Mouse (Mus musculus): Measurements from ENCODE around the gene Zfp526. TPM values are rescaled to one million over a fixed set of nuclear protein-coding genes. Genes with fewer than 3 reads are reported as not detected.

Gene Zfp526
- polyA plus RNA-seq, 1 experiment from 2014 or later: 2.5 TPM

GRCm38 (mm10) chr7:25227523-25228300 lies 6.5 kb downstream of the Zfp526 start:
- Histone ChIP-seq H3K9ac (replicated peaks; ENCODE audit: low read length) (no peak overlapping the region), H3K27me3 (ENCODE audit: control insufficient read depth, insufficient read depth, low read length) (no peaks in the 10 kb centered on the region), H3K4me2 (ENCODE audit: low read depth, low read length) (no peak overlapping the region), H3K9me3 (replicated peaks; ENCODE audit: control insufficient read depth, low read length) (no peaks in the 10 kb centered on the region), H3K4me3 (ENCODE audit: low read depth, low read length) (no peak overlapping the region), H3K4me1 (ENCODE audit: control insufficient read depth, insufficient read depth, low read length) (no peaks in the 10 kb centered on the region), H3K36me3 (replicated peaks; ENCODE audit: control insufficient read depth, insufficient read depth, low read depth, low read length) (peaks cover 23% of the 10 kb centered on the region), H3K27ac (replicated peaks; ENCODE audit: low read depth, low read length) (no peak overlapping the region)
- DNase-seq (ENCODE audit: low spot score): no peak
- ATAC-seq (replicated peaks; ENCODE audit: insufficient number of reproducible peaks, low FRiP score, low TSS enrichment, low read depth): no peak
- 100% methylated on average over 1 of the region's 1 CpGs for WGBS

GRCm38 (mm10) chr7:25230690-25231285 lies 9.6 kb downstream of the Zfp526 start:
- H3K36me3 ChIP-seq (replicated peaks; ENCODE audit: control insufficient read depth, insufficient read depth, low read depth, low read length): peaks cover 21% of the 10 kb centered on the region

GRCm38 (mm10) chr7:25232101-25232648 lies 10.9 kb downstream of the Zfp526 start:
- Histone ChIP-seq H3K9me3 (replicated peaks; ENCODE audit: control insufficient read depth, low read length) (no peaks in the 10 kb centered on the region), H3K4me1 (ENCODE audit: control insufficient read depth, insufficient read depth, low read length) (no peaks in the 10 kb centered on the region; the same call in 1 of the 2 replicates), H3K36me3 (replicated peaks; ENCODE audit: control insufficient read depth, insufficient read depth, low read depth, low read length) (peaks cover 17% of the 10 kb centered on the region), H3K4me3 (ENCODE audit: low read depth, low read length) (no peak overlapping the region), H3K4me2 (ENCODE audit: low read depth, low read length) (no peak overlapping the region), H3K27ac (replicated peaks; ENCODE audit: low read depth, low read length) (no peak overlapping the region), H3K27me3 (ENCODE audit: control insufficient read depth, insufficient read depth, low read length) (no peaks in the 10 kb centered on the region), H3K9ac (replicated peaks; ENCODE audit: low read length) (no peak overlapping the region)
- WGBS: 63% methylated on average over 5 of the region's 5 CpGs
- DNase-seq (ENCODE audit: low spot score) (no peak), ATAC-seq (replicated peaks; ENCODE audit: insufficient number of reproducible peaks, low FRiP score, low TSS enrichment, low read depth) (no peak)

More at GRCm38 (mm10) chr7:25230690-25231285, 9.6 kb downstream of the Zfp526 start:
- H3K4me3 ChIP-seq (ENCODE audit: low read depth, low read length): no peak overlapping the region
- no peaks in the 10 kb centered on the region for H3K9me3 ChIP-seq (replicated peaks; ENCODE audit: control insufficient read depth, low read length)
- H3K9ac ChIP-seq (replicated peaks; ENCODE audit: low read length): no peak overlapping the region
- H3K27ac ChIP-seq (replicated peaks; ENCODE audit: low read depth, low read length): no peak overlapping the region
- 82% methylated on average over 9 of the region's 9 CpGs for WGBS
- no peaks in the 10 kb centered on the region for H3K4me1 ChIP-seq (ENCODE audit: control insufficient read depth, insufficient read depth, low read length)
- no peak for ATAC-seq (replicated peaks; ENCODE audit: insufficient number of reproducible peaks, low FRiP score, low TSS enrichment, low read depth)
- H3K27me3 ChIP-seq (ENCODE audit: control insufficient read depth, insufficient read depth, low read length): no peaks in the 10 kb centered on the region
- no peak overlapping the region for H3K4me2 ChIP-seq (ENCODE audit: low read depth, low read length)
- no peak for DNase-seq (ENCODE audit: low spot score)

GRCm38 (mm10) chr7:25233061-25233460 lies 11.8 kb downstream of the Zfp526 start:
- WGBS: 88% methylated on average over 2 of the region's 2 CpGs
- no peak overlapping the region for H3K4me3 ChIP-seq (ENCODE audit: low read depth, low read length)
- H3K27ac ChIP-seq (replicated peaks; ENCODE audit: low read depth, low read length): no peak overlapping the region
- no peak overlapping the region for H3K9ac ChIP-seq (replicated peaks; ENCODE audit: low read length)
- H3K4me2 ChIP-seq (ENCODE audit: low read depth, low read length): no peak overlapping the region
- H3K4me1 ChIP-seq (ENCODE audit: control insufficient read depth, insufficient read depth, low read length): no peaks in the 10 kb centered on the region; the same call in 1 of the 2 replicates
- H3K27me3 ChIP-seq (ENCODE audit: control insufficient read depth, insufficient read depth, low read length): no peaks in the 10 kb centered on the region
- DNase-seq (ENCODE audit: low spot score) (no peak), ATAC-seq (replicated peaks; ENCODE audit: insufficient number of reproducible peaks, low FRiP score, low TSS enrichment, low read depth) (no peak)
- H3K36me3 ChIP-seq (replicated peaks; ENCODE audit: control insufficient read depth, insufficient read depth, low read depth, low read length): peaks cover 17% of the 10 kb centered on the region
- no peaks in the 10 kb centered on the region for H3K9me3 ChIP-seq (replicated peaks; ENCODE audit: control insufficient read depth, low read length)

- Histone ChIP-seq H3K9me3 (replicated peaks; ENCODE audit: control insufficient read depth, low read length) (no peaks in the 10 kb centered on the region), H3K4me1 (ENCODE audit: control insufficient read depth, insufficient read depth, low read length) (no peaks in the 10 kb centered on the region; the same call in 1 of the 2 replicates), H3K36me3 (replicated peaks; ENCODE audit: control insufficient read depth, insufficient read depth, low read depth, low read length) (peaks cover 13% of the 10 kb centered on the region), H3K4me2 (ENCODE audit: low read depth, low read length) (no peak overlapping the region), H3K27ac (replicated peaks; ENCODE audit: low read depth, low read length) (no peak overlapping the region), H3K27me3 (ENCODE audit: control insufficient read depth, insufficient read depth, low read length) (no peaks in the 10 kb centered on the region), H3K9ac (replicated peaks; ENCODE audit: low read length) (no peak overlapping the region), H3K4me3 (ENCODE audit: low read depth, low read length) (no peak overlapping the region)
- DNase-seq (ENCODE audit: low spot score): no peak
- 91% methylated on average over 5 of the region's 5 CpGs for WGBS
- no peak for ATAC-seq (replicated peaks; ENCODE audit: insufficient number of reproducible peaks, low FRiP score, low TSS enrichment, low read depth)
Measured at GRCm38 (mm10) chr7:25235526-25235925, 14.3 kb downstream of the Zfp526 start.

- Histone ChIP-seq H3K4me2 (ENCODE audit: low read depth, low read length) (peak within 1 kb of the TSS; percentile 52), H3K27me3 (ENCODE audit: control insufficient read depth, insufficient read depth, low read length) (no peaks in the 10 kb centered on the region), H3K9ac (replicated peaks; ENCODE audit: low read length) (peak within 1 kb of the TSS; percentile 94), H3K4me1 (ENCODE audit: control insufficient read depth, insufficient read depth, low read length) (no peaks in the 10 kb centered on the region; the same call in 1 of the 2 replicates), H3K4me3 (ENCODE audit: low read depth, low read length) (peak within 1 kb of the TSS; percentile 84), H3K9me3 (replicated peaks; ENCODE audit: control insufficient read depth, low read length) (no peaks in the 10 kb centered on the region), H3K27ac (replicated peaks; ENCODE audit: low read depth, low read length) (peak within 1 kb of the TSS; percentile 56; the same call in 1 of the 2 replicates), H3K36me3 (replicated peaks; ENCODE audit: control insufficient read depth, insufficient read depth, low read depth, low read length) (peaks cover 3% of the 10 kb centered on the region; the same call in 1 of the 2 replicates)
- WGBS: under 1% methylated on average over 51 of the region's 76 CpGs
- ATAC-seq (replicated peaks; ENCODE audit: insufficient number of reproducible peaks, low FRiP score, low TSS enrichment, low read depth) (peak; percentile 84), DNase-seq (ENCODE audit: low spot score) (peak; percentile 99)
Measured at GRCm38 (mm10) chr7:25237249-25238014, 16.2 kb downstream of the Zfp526 start, which contains the start of gene Gsk3a. Gene Gsk3a, minus strand, starts transcription at chr7:25237851.

GRCm38 (mm10) chr7:25238015-25238706 lies 16.9 kb downstream of the Zfp526 start:
- H3K4me1 ChIP-seq (ENCODE audit: control insufficient read depth, insufficient read depth, low read length): no peaks in the 10 kb centered on the region; the same call in 1 of the 2 replicates
- peak; percentile 92 for ATAC-seq (replicated peaks; ENCODE audit: insufficient number of reproducible peaks, low FRiP score, low TSS enrichment, low read depth)
- peak overlapping the region; percentile 23; the same call in 1 of the 2 replicates for H3K27ac ChIP-seq (replicated peaks; ENCODE audit: low read depth, low read length)
- H3K27me3 ChIP-seq (ENCODE audit: control insufficient read depth, insufficient read depth, low read length): no peaks in the 10 kb centered on the region
- no peaks in the 10 kb centered on the region for H3K36me3 ChIP-seq (replicated peaks; ENCODE audit: control insufficient read depth, insufficient read depth, low read depth, low read length)
- H3K9me3 ChIP-seq (replicated peaks; ENCODE audit: control insufficient read depth, low read length): no peaks in the 10 kb centered on the region
- no peak overlapping the region for H3K9ac ChIP-seq (replicated peaks; ENCODE audit: low read length)
- under 1% methylated on average over 23 of the region's 23 CpGs for WGBS
- H3K4me2 ChIP-seq (ENCODE audit: low read depth, low read length): peak overlapping the region; percentile 38
- peak overlapping the region; percentile 84 for H3K4me3 ChIP-seq (ENCODE audit: low read depth, low read length)
- DNase-seq (ENCODE audit: low spot score): peak; percentile 96

All from embryonic facial prominence, embryonic 11.5 days (tissue).